Mouse (Mus musculus) heart, embryonic 16.5 days (tissue): ENCODE data around the gene Nckap5. TPM values are rescaled to one million over a fixed set of nuclear protein-coding genes. Genes with fewer than 3 reads are reported as not detected.

Source experiments
- ATAC-seq: fragments of 200-750 bp; cut with Nextera tagmentation; replicated peaks from 2 replicates; pipeline ENCODE4 v1.8.0; 2017; ENCODE audit warnings: moderate number of reproducible peaks; ENCODE audit not compliant: insufficient read depth, low FRiP score; ENCODE audit errors: extremely low read depth
- H3K27ac ChIP-seq: fragments of 300-500 bp; sonication (generic); 2 replicates; pipeline ENCODE4 v1.5.1; 2014; ENCODE audit warnings: mild to moderate bottlenecking, low read length, control low read depth, moderate library complexity
- H3K27me3 ChIP-seq: fragments of 300-500 bp; sonication (generic); 2 replicates; pipeline ENCODE4 v1.6.1; 2014; ENCODE audit warnings: low read length, mixed read lengths; ENCODE audit not compliant: control insufficient read depth, insufficient read depth
- H3K36me3 ChIP-seq: fragments of 300-500 bp; sonication (generic); 2 replicates; pipeline ENCODE4 v1.6.1; 2014; ENCODE audit not compliant: control insufficient read depth, insufficient read depth
- H3K4me1 ChIP-seq: fragments of 300-500 bp; sonication (generic); 2 replicates; pipeline ENCODE4 v1.6.1; 2014; ENCODE audit warnings: low read length, mixed read lengths; ENCODE audit not compliant: control insufficient read depth, insufficient read depth
- H3K4me2 ChIP-seq: fragments of 300-500 bp; sonication (generic); 2 replicates; pipeline ENCODE4 v1.6.1; 2014; ENCODE audit warnings: low read depth, mild to moderate bottlenecking, control low read depth, low read length
- H3K4me3 ChIP-seq: fragments of 300-500 bp; sonication (generic); 2 replicates; pipeline ENCODE4 v1.5.1; 2014; ENCODE audit warnings: mild to moderate bottlenecking, control low read depth, low read length
- H3K9ac ChIP-seq: fragments of 300-500 bp; sonication (generic); 2 replicates; pipeline ENCODE4 v1.6.1; 2014; ENCODE audit warnings: low read length, control low read depth
- H3K9me3 ChIP-seq: fragments of 300-500 bp; sonication (generic); replicated peaks from 2 replicates; pipeline ENCODE4 v1.6.1; 2016; ENCODE audit warnings: low read length; ENCODE audit not compliant: control insufficient read depth
- WGBS: fragments of 180-500 bp; shearing (Covaris S2); extraction: QIAGEN DNeasy Blood & Tissue Kit; methylation state at CpG from one replicate; pipeline ENCODE4 v1.1.7; 2014; 5-methylcytosine and 5-hydroxymethylcytosine counted together
- polyA plus RNA-seq: library from polyadenylated mRNA; unstranded; fragments of >200 nt; fragmentation: Nextera tagmentation; extraction: Ambion mirVana; gene quantifications from 2 replicates; pipeline ENCODE4 v1.2.1, GENCODE M21; 2015

The Nckap5 gene
- polyA plus RNA-seq, 1 experiment from 2014 or later = 8.0 TPM

DNA sequence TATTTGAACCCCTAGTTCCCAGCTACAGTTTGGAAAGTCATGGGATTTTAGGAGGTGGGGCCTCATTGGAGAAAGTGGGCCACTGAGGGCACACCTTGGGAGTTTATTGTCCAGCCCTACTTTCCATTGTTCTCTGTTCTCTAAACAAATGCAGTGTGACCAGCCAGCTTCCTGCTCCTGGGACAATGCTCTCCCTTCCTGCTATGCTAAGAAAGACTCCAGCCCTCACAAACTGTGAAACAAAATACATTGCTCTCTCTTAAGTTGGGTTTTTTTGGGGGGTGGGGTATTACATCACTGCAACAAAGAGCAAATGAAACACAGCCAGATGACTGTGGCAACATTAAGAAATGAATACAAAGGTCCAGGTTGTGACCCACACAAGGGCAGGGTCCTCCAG lies 426.6 kb downstream of the Nckap5 start:
- Histone ChIP-seq H3K27ac (no peak overlapping the region), H3K4me2 (no peak overlapping the region), H3K9ac (no peak overlapping the region), H3K9me3 (no peaks in the 10 kb centered on the region), H3K36me3 (no peaks in the 10 kb centered on the region), H3K4me3 (no peak overlapping the region), H3K4me1 (no peaks in the 10 kb centered on the region), H3K27me3 (no peaks in the 10 kb centered on the region)
- ATAC-seq = no peak

DNA sequence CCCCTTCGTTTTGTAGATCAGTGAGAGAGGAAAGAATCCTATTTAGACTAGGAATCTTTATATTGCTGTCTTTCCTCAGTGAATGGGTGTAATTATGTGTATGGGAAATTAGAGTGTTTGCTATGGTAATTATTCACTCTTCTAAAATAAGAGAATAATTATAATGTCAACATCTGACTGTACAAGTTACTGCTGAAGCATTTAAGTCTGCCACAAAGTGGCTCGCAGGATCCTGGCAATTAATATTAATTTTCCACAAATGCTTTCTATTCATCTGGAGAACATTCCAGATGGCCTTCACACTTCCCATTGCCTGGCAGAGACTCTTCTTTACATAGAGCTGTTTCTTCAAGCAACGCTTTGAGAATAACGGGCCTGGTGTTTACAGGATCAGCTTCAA lies 439.4 kb downstream of the Nckap5 start:
- ATAC-seq = no peak
- WGBS = 76% methylated on average over 4 of the region's 4 CpGs
- H3K27ac ChIP-seq = no peak overlapping the region

DNA sequence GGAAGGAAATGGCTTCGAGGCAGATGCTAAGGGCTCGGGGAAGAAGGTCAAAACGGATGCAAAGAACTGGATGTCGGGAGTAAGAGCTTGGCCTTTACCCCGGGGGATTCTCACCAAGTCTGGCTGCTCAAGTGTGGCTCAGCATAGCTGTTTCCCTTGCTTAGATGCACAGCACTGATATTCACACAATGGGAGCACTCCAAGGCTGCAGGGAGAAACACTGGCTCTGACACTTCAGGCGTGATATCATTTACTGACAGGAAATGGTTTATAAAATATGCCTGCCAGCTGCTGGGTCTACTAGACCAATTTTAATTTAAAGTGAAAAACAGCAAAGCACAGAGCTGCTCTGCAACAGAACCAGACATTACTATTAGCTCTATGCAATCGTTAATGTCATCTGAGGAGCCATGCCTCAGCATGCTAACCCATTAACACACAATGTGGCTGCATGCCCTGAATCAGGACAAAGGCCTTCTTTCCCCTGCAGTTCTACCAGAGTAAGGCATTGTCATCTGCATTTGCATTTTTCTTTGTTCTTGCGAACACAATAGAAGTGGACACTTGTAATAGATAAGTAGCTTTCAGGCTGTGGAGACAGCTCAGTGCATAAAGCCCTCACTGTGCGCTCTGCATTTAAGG lies 453.1 kb downstream of the Nckap5 start:
- H3K4me3 ChIP-seq = no peak overlapping the region
- H3K9me3 ChIP-seq = no peaks in the 10 kb centered on the region
- H3K27ac ChIP-seq = no peak overlapping the region
- no peaks in the 10 kb centered on the region for H3K27me3 ChIP-seq
- H3K9ac ChIP-seq = no peak overlapping the region
- WGBS = 69% methylated on average over 9 of the region's 9 CpGs
- H3K36me3 ChIP-seq = no peaks in the 10 kb centered on the region
- H3K4me2 ChIP-seq = no peak overlapping the region
- H3K4me1 ChIP-seq = no peaks in the 10 kb centered on the region
- ATAC-seq = no peak

More for the DNA sequence above, 439.4 kb downstream of the Nckap5 start:
- Histone ChIP-seq H3K9me3 (no peaks in the 10 kb centered on the region), H3K4me1 (no peaks in the 10 kb centered on the region), H3K27me3 (no peaks in the 10 kb centered on the region), H3K9ac (no peak overlapping the region), H3K4me3 (no peak overlapping the region), H3K4me2 (no peak overlapping the region), H3K36me3 (no peaks in the 10 kb centered on the region)

DNA sequence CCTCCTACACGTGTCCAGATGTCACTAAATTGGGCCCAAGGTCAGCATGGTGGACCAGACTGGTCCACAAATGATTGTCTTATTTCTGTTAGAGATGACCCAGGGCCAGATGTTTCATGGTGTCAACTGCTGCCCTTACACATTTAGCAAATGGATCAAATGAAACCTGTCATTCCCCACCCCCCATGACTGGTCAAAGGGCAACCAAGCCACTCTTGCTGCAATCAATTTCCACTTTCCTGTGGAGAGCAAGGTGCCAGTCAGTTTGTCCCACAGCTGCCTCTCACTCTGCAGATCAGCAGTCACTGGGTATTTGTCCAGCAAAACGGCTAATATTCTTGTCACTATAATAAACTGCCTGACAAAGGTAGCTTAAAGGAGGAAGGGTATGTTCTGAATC lies 463.9 kb downstream of the Nckap5 start:
- Histone ChIP-seq H3K4me2 (no peak overlapping the region), H3K4me1 (no peaks in the 10 kb centered on the region), H3K36me3 (no peaks in the 10 kb centered on the region), H3K9me3 (no peaks in the 10 kb centered on the region), H3K27me3 (no peaks in the 10 kb centered on the region), H3K27ac (no peak overlapping the region), H3K4me3 (no peak overlapping the region), H3K9ac (no peak overlapping the region)
- ATAC-seq = no peak
- WGBS = 50% methylated on average over 2 of the region's 2 CpGs

DNA sequence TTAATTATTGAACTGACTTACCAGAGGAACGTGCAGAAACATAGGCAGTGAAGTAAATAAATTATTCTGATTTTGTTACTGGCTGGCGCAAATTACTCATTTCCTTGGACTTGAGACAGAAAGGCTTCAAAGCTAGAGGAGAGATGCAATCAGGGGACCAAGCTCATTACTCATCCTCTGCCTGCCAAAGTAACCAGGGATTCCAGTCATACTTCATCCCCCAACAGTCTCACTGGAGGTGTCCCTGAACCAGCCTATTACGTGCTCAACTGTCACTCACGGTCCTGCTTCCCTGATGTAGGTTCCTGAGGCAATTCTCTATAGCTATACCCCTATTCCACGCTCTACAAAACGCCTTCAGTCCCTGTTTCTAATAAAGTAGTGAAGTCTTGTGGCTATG lies 466.0 kb downstream of the Nckap5 start:
- ATAC-seq = no peak
- no peak overlapping the region for H3K4me3 ChIP-seq
- no peaks in the 10 kb centered on the region for H3K4me1 ChIP-seq
- no peaks in the 10 kb centered on the region for H3K36me3 ChIP-seq
- H3K27ac ChIP-seq = no peak overlapping the region
- H3K27me3 ChIP-seq = no peaks in the 10 kb centered on the region
- 75% methylated on average over 6 of the region's 6 CpGs for WGBS
- no peak overlapping the region for H3K9ac ChIP-seq
- no peak overlapping the region for H3K4me2 ChIP-seq
- H3K9me3 ChIP-seq = no peaks in the 10 kb centered on the region

DNA sequence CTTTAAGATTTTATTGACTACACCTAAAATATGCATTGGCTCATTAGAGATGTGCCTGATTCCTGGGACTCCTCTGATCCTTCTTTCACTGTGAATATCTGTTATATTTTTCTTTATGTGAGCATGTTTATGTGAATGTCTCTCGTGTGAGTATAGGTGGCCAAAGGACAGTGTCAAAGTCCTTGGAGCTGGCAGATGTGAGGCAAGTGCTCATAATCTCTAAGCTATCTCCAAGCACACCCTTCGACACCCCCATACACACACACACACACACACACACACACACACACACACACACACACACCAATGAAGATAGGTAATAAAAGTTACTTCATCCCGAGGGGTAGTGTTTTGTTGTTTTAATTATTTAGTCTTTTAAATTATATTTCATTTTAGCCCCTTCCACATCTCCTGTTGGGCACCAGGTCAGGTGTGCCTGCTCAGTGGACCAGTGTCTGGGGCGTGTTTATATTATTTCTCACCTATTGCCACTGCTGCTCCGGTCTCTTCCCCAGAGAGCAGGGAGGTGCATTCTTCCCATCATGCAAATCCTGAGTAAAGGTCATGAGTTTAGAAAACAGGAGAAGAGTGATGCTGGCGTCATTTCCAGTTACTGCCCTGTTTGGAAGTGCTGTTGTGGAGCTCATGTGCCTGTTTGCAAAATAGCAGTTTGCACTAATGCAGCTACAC lies 469.9 kb downstream of the Nckap5 start:
- H3K4me2 ChIP-seq = no peak overlapping the region
- no peaks in the 10 kb centered on the region for H3K4me1 ChIP-seq
- no peaks in the 10 kb centered on the region for H3K36me3 ChIP-seq
- no peak for ATAC-seq
- H3K4me3 ChIP-seq = no peak overlapping the region
- no peaks in the 10 kb centered on the region for H3K9me3 ChIP-seq
- WGBS = 71% methylated on average over 6 of the region's 6 CpGs
- H3K9ac ChIP-seq = no peak overlapping the region
- no peaks in the 10 kb centered on the region for H3K27me3 ChIP-seq
- H3K27ac ChIP-seq = no peak overlapping the region

DNA sequence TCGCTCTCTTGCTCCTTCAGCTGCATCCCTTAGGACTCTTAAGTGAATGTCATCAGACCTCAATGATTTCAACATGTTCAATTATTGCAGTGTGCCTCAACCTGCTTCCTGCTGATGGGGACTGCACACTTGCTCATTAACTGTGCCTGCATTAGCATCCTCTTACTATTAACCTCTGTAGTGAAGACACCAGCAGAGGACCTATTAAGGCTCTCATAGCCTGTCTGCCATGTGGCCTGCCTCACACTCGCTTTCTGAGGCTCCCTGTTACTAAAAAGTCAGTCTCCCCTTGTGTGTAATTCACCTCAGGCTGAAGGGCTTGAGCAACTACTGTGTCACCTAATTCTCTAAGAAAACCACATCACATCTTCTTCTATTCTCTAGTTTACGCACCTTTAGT lies 470.5 kb downstream of the Nckap5 start:
- H3K36me3 ChIP-seq = no peaks in the 10 kb centered on the region
- 79% methylated on average over 3 of the region's 3 CpGs for WGBS
- no peaks in the 10 kb centered on the region for H3K27me3 ChIP-seq
- H3K4me3 ChIP-seq = no peak overlapping the region
- no peak overlapping the region for H3K27ac ChIP-seq
- no peaks in the 10 kb centered on the region for H3K4me1 ChIP-seq
- no peak overlapping the region for H3K4me2 ChIP-seq
- no peak for ATAC-seq
- no peaks in the 10 kb centered on the region for H3K9me3 ChIP-seq
- H3K9ac ChIP-seq = no peak overlapping the region

DNA sequence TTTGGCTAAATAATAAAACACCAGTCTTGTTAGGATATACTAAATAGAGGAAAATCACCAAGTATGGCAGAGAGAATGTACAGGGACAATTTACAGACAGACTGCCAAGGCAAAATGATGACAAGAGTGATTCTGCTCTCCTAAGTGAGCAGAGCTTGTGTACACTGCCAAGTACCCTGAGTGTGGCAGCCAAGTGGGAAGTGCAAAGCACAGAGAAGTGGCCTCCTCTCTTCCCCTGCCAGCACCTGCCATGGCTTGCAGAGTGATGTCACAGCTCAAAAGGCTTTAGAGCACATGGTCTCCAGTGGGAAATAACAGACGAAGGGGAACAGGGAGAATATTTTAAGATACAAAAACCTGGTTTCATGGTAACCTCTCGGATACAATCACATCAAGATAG lies 488.8 kb downstream of the Nckap5 start:
- no peak overlapping the region for H3K4me3 ChIP-seq
- no peaks in the 10 kb centered on the region for H3K9me3 ChIP-seq
- no peaks in the 10 kb centered on the region for H3K27me3 ChIP-seq
- H3K9ac ChIP-seq = no peak overlapping the region
- H3K27ac ChIP-seq = no peak overlapping the region
- 61% methylated on average over 2 of the region's 2 CpGs for WGBS
- no peaks in the 10 kb centered on the region for H3K36me3 ChIP-seq
- no peaks in the 10 kb centered on the region for H3K4me1 ChIP-seq
- H3K4me2 ChIP-seq = no peak overlapping the region
- no peak for ATAC-seq

DNA sequence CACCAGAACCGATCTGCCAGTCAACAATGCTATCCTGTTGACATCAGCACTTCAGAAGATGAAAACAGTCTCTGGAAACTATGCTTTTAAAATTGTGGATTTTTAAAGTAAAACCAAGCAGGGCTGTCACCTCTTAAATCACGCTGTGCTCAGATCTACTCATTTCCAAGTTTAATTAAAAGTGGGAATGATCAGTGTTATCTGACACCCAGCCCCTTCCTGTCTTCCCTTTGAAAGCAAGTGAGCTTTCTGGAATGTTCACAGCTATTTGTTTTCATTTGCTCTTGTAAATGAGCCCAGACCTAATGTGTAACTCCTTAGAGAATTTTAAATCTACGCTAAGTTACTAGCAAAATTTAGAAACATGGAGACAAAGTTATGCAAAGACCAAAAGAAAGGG lies 491.3 kb downstream of the Nckap5 start:
- no peak for ATAC-seq
- 50% methylated on average over 3 of the region's 3 CpGs for WGBS
- Histone ChIP-seq H3K36me3 (no peaks in the 10 kb centered on the region), H3K27me3 (no peaks in the 10 kb centered on the region), H3K4me3 (no peak overlapping the region), H3K27ac (no peak overlapping the region), H3K4me1 (no peaks in the 10 kb centered on the region), H3K9me3 (no peaks in the 10 kb centered on the region), H3K4me2 (no peak overlapping the region), H3K9ac (no peak overlapping the region)
